Mouse (Mus musculus) thymus, adult 2 months (tissue): Measurements from ENCODE around the gene Atg7.

Experiments used
- CTCF ChIP-seq: fragments of 200-500 bp; IDR thresholded peaks from 2 replicates; pipeline ENCODE4 v1.5.1; 2012; ENCODE audit warnings: mild to moderate bottlenecking, control low read depth, low read length, moderate library complexity, borderline replicate concordance; ENCODE audit not compliant: control insufficient read depth, poor library complexity, insufficient read depth; ENCODE audit errors: extremely low read depth
- POLR2A ChIP-seq: fragments of 200-500 bp; IDR thresholded peaks from 2 replicates; pipeline ENCODE4 v1.6.1; 2012; ENCODE audit warnings: mild to moderate bottlenecking, low read length, control low read depth, moderate library complexity; ENCODE audit not compliant: control insufficient read depth, poor library complexity, insufficient read depth; ENCODE audit errors: extremely low read depth

GRCm38 (mm10) chr6:114874138-114874928, 231.4 kb downstream of the Atg7 start:
- TF ChIP-seq CTCF (0 out of 2 replicates have a peak, but pooled peaks have one; percentile 20), POLR2A (no peak)
